Mouse (Mus musculus) lung, adult 2 months (tissue): ENCODE results near the gene Nectin4. TPM values are rescaled to one million over a fixed set of nuclear protein-coding genes. Genes with fewer than 3 reads are reported as not detected.

Experiments used
- DNase-seq: peaks from one replicate; pipeline ENCODE4 v3.0.0; 2022
- H3K4me1 ChIP-seq: fragments of 200-500 bp; 2 replicates; pipeline ENCODE4 v1.6.1; 2011; ENCODE audit warnings: low read length; ENCODE audit not compliant: control insufficient read depth, insufficient read depth
- H3K4me3 ChIP-seq: fragments of 200-500 bp; replicated peaks from 2 replicates; pipeline ENCODE3; 2011; ENCODE audit warnings: low read depth, mild to moderate bottlenecking, control low read depth, low read length; ENCODE audit errors: extremely low read depth
- CTCF ChIP-seq: fragments of 200-500 bp; IDR thresholded peaks from 2 replicates; pipeline ENCODE4 v1.5.1; 2011; ENCODE audit warnings: mild to moderate bottlenecking, low read length, control low read depth; ENCODE audit not compliant: insufficient read depth
- POLR2A ChIP-seq: fragments of 200-500 bp; IDR thresholded peaks from 2 replicates; pipeline ENCODE4 v1.6.1; 2011; ENCODE audit warnings: low read depth, mild to moderate bottlenecking, control low read depth, low read length, borderline replicate concordance; ENCODE audit errors: extremely low read depth
- WGBS: fragments of 180-500 bp; shearing (Covaris S2); methylation state at CpG from one replicate; pipeline ENCODE4 v1.1.7; 2018; 5-methylcytosine and 5-hydroxymethylcytosine counted together
- polyA plus RNA-seq: library from polyadenylated mRNA; depleted of rRNA; stranded (reverse); fragments of >200 nt; gene quantifications from 2 replicates; pipeline ENCODE4 v1.2.3, GENCODE M21; 2012

Gene Nectin4
- polyA plus RNA-seq, 1 experiment, result 19.2 TPM

- Histone ChIP-seq H3K4me3 (no peak overlapping the region), H3K4me1 (no peaks in the 10 kb centered on the region)
- no peak for TF ChIP-seq CTCF
- TF ChIP-seq POLR2A, result no peak
- WGBS, result 74% methylated on average over 5 of the region's 5 CpGs
- DNase-seq, result no peak
Measured at GRCm38 (mm10) chr1:171407263-171407662, 37.4 kb downstream of the Nectin4 start.

- no peak overlapping the region for H3K4me3 ChIP-seq
- no peak for DNase-seq
- TF ChIP-seq CTCF (no peak), POLR2A (no peak)
- WGBS, result 72% methylated on average over 1 of the region's 1 CpGs
- H3K4me1 ChIP-seq, result 0 out of 2 replicates have a peak, but pooled peaks cover 2% of the 10 kb centered on the region
Measured at GRCm38 (mm10) chr1:171410231-171410630, 40.3 kb downstream of the Nectin4 start.

GRCm38 (mm10) chr1:171410947-171411484, 41.1 kb downstream of the Nectin4 start, which contains the start of gene Usf1:
TSS of gene Usf1 (plus strand) at chr1:171411313.
- Histone ChIP-seq H3K4me1 (0 out of 2 replicates have a peak, but pooled peaks cover 2% of the 10 kb centered on the region), H3K4me3 (peak within 1 kb of the TSS; percentile 100)
- DNase-seq, result peak; percentile 95
- TF ChIP-seq CTCF (no peak), POLR2A (peak; percentile 71; the same call in 1 of the 2 replicates)
- WGBS, result under 1% methylated on average over 36 of the region's 36 CpGs

- H3K4me3 ChIP-seq, result peak overlapping the region; percentile 100
- TF ChIP-seq CTCF, result no peak
- TF ChIP-seq POLR2A, result no peak
- DNase-seq, result no peak
- 0 out of 2 replicates have a peak, but pooled peaks cover 2% of the 10 kb centered on the region for H3K4me1 ChIP-seq
- WGBS, result under 1% methylated on average over 39 of the region's 39 CpGs
Measured at GRCm38 (mm10) chr1:171411492-171411941, 41.6 kb downstream of the Nectin4 start.

- H3K4me3 ChIP-seq, result peak overlapping the region; percentile 100
- no peak for TF ChIP-seq CTCF
- peak; percentile 53; the same call in 1 of the 2 replicates for TF ChIP-seq POLR2A
- under 1% methylated on average over 20 of the region's 20 CpGs for WGBS
- H3K4me1 ChIP-seq, result 0 out of 2 replicates have a peak, but pooled peaks cover 2% of the 10 kb centered on the region
- DNase-seq, result peak; percentile 58
Measured at GRCm38 (mm10) chr1:171412001-171412441, 42.1 kb downstream of the Nectin4 start.

GRCm38 (mm10) chr1:171412446-171412845, 42.5 kb downstream of the Nectin4 start:
- DNase-seq, result no peak
- H3K4me1 ChIP-seq, result 0 out of 2 replicates have a peak, but pooled peaks cover 2% of the 10 kb centered on the region
- TF ChIP-seq POLR2A (no peak), CTCF (no peak)
- peak overlapping the region; percentile 100 for H3K4me3 ChIP-seq
- WGBS, result 29% methylated on average over 3 of the region's 3 CpGs

- WGBS, result 72% methylated on average over 8 of the region's 8 CpGs
- no peak for DNase-seq
- Histone ChIP-seq H3K4me1 (0 out of 2 replicates have a peak, but pooled peaks cover 2% of the 10 kb centered on the region), H3K4me3 (no peak overlapping the region)
- TF ChIP-seq CTCF (no peak), POLR2A (no peak)
Measured at GRCm38 (mm10) chr1:171413608-171414007, 43.7 kb downstream of the Nectin4 start.

GRCm38 (mm10) chr1:171418660-171419059, 48.8 kb downstream of the Nectin4 start, which contains the start of gene Tstd1:
TSS of gene Tstd1 (plus strand) at chr1:171418872.
- no peak within 1 kb of the TSS for H3K4me3 ChIP-seq
- TF ChIP-seq CTCF (no peak), POLR2A (no peak)
- 78% methylated on average over 5 of the region's 5 CpGs for WGBS
- DNase-seq, result no peak
- no peaks in the 10 kb centered on the region for H3K4me1 ChIP-seq

GRCm38 (mm10) chr1:171419291-171419882, 49.5 kb downstream of the Nectin4 start:
- H3K4me3 ChIP-seq, result no peak overlapping the region
- 60% methylated on average over 12 of the region's 12 CpGs for WGBS
- TF ChIP-seq CTCF (no peak), POLR2A (no peak)
- H3K4me1 ChIP-seq, result no peaks in the 10 kb centered on the region
- DNase-seq, result no peak
